Mouse (Mus musculus): ENCODE results near the gene Hoxa4.

The Hoxa4 gene

DNA sequence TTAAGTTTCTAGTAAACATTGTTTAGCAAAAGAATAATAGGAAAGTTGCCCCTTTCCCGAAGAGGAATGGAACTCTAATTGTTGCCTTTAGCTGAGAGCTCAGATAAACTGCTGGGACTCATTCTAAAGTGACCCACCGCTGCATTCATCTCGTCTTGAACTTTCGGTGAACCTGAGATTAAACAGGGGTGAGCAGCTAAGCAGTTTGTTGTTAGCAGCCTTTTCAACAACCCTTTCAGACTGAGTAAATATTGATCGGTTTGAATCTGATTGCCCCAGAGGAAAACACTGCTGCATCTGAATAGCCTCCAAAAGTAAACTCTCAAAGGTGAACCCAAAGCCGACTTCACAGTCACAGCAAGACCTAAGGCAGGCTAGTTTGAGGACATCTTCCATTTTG lies 38.3 kb downstream of the Hoxa4 start:
- in situ Hi-C loops (cut with MseI, MboI) = no loop called here

DNA sequence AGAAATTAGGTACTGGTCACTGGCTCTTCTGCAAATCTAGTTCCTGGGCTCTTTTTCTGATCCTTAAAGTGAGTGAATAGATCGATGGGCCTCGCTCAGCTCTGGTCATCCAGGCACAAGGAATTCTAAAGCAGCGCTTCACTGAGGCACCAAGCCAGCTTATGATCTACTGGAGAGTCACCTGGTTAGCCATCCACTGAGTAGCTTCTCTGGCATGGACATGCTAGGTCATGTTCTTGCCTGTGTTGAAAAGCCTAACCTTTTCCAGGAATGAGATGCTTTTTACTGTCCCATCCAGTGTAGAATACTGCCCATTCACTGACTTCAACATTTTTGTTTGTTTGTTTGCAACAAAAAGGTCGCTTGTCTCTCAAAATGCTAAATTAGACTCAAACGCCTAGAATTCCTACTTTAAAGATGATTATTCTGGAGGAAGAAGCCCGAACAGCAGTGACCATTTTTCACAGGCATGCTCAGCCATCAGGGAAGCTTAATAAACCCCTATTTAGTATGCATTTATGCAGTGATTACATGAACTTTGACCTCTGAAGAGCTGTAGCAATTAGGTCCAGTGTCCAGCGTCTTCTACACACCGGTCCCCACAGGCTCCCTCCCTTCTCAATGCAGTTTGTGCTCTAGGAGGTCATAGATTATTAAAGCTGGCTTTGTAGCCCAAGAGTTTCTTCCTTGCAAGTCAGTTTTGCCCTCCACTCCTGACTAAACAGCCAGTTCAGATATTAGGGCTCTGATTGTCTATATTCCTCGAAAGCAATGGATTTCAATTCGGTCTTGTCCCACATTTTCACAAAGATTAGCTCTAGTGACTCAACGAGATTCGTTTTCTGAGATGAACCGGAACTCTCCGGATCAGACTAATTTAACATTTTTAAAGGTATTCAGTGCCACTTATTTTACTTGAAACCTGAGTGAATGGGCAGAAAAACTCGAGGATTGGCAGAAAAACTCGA lies 39.0 kb downstream of the Hoxa4 start:
- in situ Hi-C loops (cut with MseI, MboI) = no loop called here

DNA sequence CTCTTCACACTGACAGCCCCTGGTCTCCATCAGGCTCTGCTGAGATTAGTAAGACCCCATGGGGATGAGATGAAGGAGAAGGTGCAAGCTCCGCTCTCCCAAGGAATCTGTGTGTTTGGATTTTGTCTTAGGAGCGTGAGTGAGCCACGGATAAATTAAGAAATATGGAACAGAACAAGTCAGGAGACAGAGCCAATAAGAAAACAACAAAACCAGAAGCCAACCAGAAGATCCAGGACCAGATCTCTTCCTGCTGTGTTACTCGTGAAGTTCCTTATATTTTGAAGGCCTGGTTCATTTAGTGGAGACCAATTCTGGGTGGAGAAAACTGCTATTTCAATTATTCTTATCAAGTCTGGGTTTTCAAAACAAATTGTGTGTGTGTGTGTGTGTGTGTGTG lies 40.0 kb downstream of the Hoxa4 start:
- in situ Hi-C loops (cut with MseI, MboI) = no loop called here

DNA sequence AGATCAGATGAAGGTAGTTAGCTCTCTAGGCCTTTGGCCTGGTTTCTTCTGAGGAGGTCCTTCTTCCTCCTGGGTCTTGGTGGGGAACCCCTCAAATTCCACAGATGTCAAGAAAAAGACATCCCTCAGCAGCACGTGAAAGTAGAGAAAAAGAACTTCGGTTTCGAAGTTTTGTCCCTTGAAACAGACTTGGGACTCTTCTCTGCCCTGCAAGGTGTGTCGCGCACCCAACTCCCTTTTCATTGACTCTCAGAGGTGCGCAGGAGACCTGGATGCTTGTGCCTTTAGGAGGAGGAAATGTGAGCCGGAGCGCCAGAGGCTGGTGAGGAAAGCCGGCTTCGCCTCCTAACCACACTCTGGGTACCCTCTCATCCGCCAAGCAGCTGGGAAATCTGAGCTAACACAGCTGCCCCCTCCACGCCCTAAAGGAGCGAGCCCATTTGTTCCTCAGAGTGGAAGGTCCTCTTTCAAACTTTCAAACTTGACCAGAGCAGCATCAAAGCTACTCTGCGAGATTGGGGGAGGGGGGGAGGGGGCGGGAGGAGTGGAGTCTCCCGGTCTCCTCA lies 41.1 kb downstream of the Hoxa4 start:
- in situ Hi-C loops (cut with MseI, MboI) = no loop called here

All from mouse trophoblast stem cell (cell line).